Mouse (Mus musculus): ENCODE data around the gene Selenbp2. TPM values are rescaled to one million over a fixed set of nuclear protein-coding genes. Genes with fewer than 3 reads are reported as not detected.
"Not testable (repeated sequence)": the region's sequence is repeated elsewhere in the genome, so short reads cannot be mapped to it uniquely, and the experiment has no call there.

The Selenbp2 gene
- polyA plus RNA-seq, 1 experiment: not detected

GRCm38 (mm10) chr3:94702856-94703255 lies 9.5 kb downstream of the Selenbp2 start:
- H3K27ac ChIP-seq (ENCODE audit: insufficient read depth, low read length): no peak overlapping the region
- H3K27me3 ChIP-seq (ENCODE audit: control insufficient read depth, insufficient read depth, low read length, poor library complexity, severe bottlenecking): no peaks in the 10 kb centered on the region
- no peak overlapping the region for H3K9ac ChIP-seq (ENCODE audit: low read depth, poor library complexity, severe bottlenecking)
- no peaks in the 10 kb centered on the region for H3K4me1 ChIP-seq (ENCODE audit: control insufficient read depth, insufficient read depth, low read length)
- H3K36me3 ChIP-seq (ENCODE audit: control insufficient read depth, insufficient read depth, low read length, poor library complexity, severe bottlenecking): no peaks in the 10 kb centered on the region
- TF ChIP-seq CTCF (IDR thresholded peaks at IDR 0.05; ENCODE audit: low read depth, low read length) (no peak), POLR2A (IDR thresholded peaks at IDR 0.05; ENCODE audit: insufficient read depth, low read length) (no peak), EP300 (IDR thresholded peaks at IDR 0.05; ENCODE audit: insufficient read depth, low read depth, low read length) (no peak)
- H3K4me3 ChIP-seq (ENCODE audit: low read depth, low read length): no peak overlapping the region
- no peaks in the 10 kb centered on the region for H3K9me3 ChIP-seq (replicated peaks; ENCODE audit: control insufficient read depth, insufficient read depth, low read length, poor library complexity, severe bottlenecking)

DNA sequence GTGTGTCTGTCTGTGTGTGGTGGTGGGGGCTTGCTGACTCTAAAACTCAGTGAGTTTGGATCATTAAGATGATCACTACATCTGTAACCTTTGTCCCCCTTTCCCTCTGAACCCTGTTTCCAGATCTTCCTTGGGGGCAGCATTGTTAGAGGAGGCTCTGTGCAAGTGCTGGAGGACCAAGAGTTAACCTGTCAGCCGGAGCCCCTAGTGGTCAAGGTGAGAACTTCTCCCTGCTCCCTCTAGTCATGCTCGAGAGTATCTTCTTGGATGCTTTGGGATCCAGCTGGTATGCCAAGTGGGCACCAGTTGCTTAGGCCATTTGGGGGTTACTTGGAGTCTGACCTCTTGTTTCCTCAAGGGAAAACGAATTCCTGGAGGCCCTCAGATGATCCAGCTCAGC lies 10.0 kb downstream of the Selenbp2 start:
- not testable (repeated sequence) for H3K4me3 ChIP-seq (ENCODE audit: low read depth, low read length); H3K36me3 ChIP-seq (ENCODE audit: control insufficient read depth, insufficient read depth, low read length, poor library complexity, severe bottlenecking); H3K9ac ChIP-seq (ENCODE audit: low read depth, poor library complexity, severe bottlenecking); H3K27me3 ChIP-seq (ENCODE audit: control insufficient read depth, insufficient read depth, low read length, poor library complexity, severe bottlenecking); H3K4me1 ChIP-seq (ENCODE audit: control insufficient read depth, insufficient read depth, low read length); H3K9me3 ChIP-seq (replicated peaks; ENCODE audit: control insufficient read depth, insufficient read depth, low read length, poor library complexity, severe bottlenecking); H3K27ac ChIP-seq (ENCODE audit: insufficient read depth, low read length)
- peak; percentile 24 for TF ChIP-seq CTCF (IDR thresholded peaks at IDR 0.05; ENCODE audit: low read depth, low read length)

DNA sequence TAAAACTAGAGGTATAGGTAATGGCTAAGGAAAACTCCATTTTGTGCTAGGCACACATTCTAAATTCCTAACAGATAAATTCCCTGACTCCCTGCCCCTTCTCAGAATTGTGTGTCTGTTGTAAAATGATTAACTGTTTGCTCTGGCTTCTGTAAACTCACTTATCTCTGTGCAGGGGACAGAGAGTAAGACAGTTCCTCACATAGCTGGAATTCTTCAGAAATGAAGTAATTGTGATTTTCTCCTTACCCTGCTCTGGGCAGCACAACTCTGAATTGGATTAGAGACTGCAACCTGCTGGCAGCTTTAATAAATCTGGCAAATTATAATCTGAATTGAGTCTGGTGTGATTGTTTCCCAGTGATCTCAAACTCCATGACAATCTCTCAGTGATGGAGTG lies 17.2 kb downstream of the Selenbp2 start:
- H3K4me3 ChIP-seq (ENCODE audit: low read depth, low read length); H3K36me3 ChIP-seq (ENCODE audit: control insufficient read depth, insufficient read depth, low read length, poor library complexity, severe bottlenecking); H3K27me3 ChIP-seq (ENCODE audit: control insufficient read depth, insufficient read depth, low read length, poor library complexity, severe bottlenecking); H3K4me1 ChIP-seq (ENCODE audit: control insufficient read depth, insufficient read depth, low read length); H3K9me3 ChIP-seq (replicated peaks; ENCODE audit: control insufficient read depth, insufficient read depth, low read length, poor library complexity, severe bottlenecking); H3K9ac ChIP-seq (ENCODE audit: low read depth, poor library complexity, severe bottlenecking); H3K27ac ChIP-seq (ENCODE audit: insufficient read depth, low read length): not testable (repeated sequence)

- not testable (repeated sequence) for H3K36me3 ChIP-seq (ENCODE audit: control insufficient read depth, insufficient read depth, low read length, poor library complexity, severe bottlenecking); H3K4me3 ChIP-seq (ENCODE audit: low read depth, low read length); H3K9me3 ChIP-seq (replicated peaks; ENCODE audit: control insufficient read depth, insufficient read depth, low read length, poor library complexity, severe bottlenecking); H3K27ac ChIP-seq (ENCODE audit: insufficient read depth, low read length); H3K27me3 ChIP-seq (ENCODE audit: control insufficient read depth, insufficient read depth, low read length, poor library complexity, severe bottlenecking); H3K4me1 ChIP-seq (ENCODE audit: control insufficient read depth, insufficient read depth, low read length); H3K9ac ChIP-seq (ENCODE audit: low read depth, poor library complexity, severe bottlenecking)
These were observed 20.1 kb downstream of the Selenbp2 start for GRCm38 (mm10) chr3:94713424-94713823.

- not testable (repeated sequence) for H3K4me3 ChIP-seq (ENCODE audit: low read depth, low read length); H3K27ac ChIP-seq (ENCODE audit: insufficient read depth, low read length); H3K36me3 ChIP-seq (ENCODE audit: control insufficient read depth, insufficient read depth, low read length, poor library complexity, severe bottlenecking); H3K9ac ChIP-seq (ENCODE audit: low read depth, poor library complexity, severe bottlenecking); H3K27me3 ChIP-seq (ENCODE audit: control insufficient read depth, insufficient read depth, low read length, poor library complexity, severe bottlenecking); H3K9me3 ChIP-seq (replicated peaks; ENCODE audit: control insufficient read depth, insufficient read depth, low read length, poor library complexity, severe bottlenecking); H3K4me1 ChIP-seq (ENCODE audit: control insufficient read depth, insufficient read depth, low read length)
These were observed 24.9 kb downstream of the Selenbp2 start for GRCm38 (mm10) chr3:94718253-94718652.

DNA sequence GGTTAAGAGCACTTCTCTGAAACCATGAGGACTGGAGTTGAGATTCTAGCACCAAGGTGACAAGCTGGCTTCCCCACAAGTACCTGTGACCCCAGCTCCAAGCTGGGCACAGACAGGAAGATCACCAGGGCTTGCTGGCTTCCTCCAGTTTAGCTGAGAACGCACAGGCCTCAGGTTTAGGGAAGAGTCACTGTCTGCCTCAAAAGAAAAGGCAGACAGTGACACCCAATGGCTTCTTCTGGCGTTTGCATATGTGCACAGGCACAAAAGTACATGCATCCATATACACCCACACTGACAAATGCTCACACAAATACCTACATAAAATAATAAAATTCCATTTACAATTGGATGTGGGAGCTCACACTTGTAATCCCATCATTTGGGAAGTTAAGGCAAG lies 30.3 kb downstream of the Selenbp2 start:
- not testable (repeated sequence) for H3K9me3 ChIP-seq (replicated peaks; ENCODE audit: control insufficient read depth, insufficient read depth, low read length, poor library complexity, severe bottlenecking); H3K36me3 ChIP-seq (ENCODE audit: control insufficient read depth, insufficient read depth, low read length, poor library complexity, severe bottlenecking); H3K9ac ChIP-seq (ENCODE audit: low read depth, poor library complexity, severe bottlenecking); H3K4me1 ChIP-seq (ENCODE audit: control insufficient read depth, insufficient read depth, low read length); H3K27ac ChIP-seq (ENCODE audit: insufficient read depth, low read length); H3K27me3 ChIP-seq (ENCODE audit: control insufficient read depth, insufficient read depth, low read length, poor library complexity, severe bottlenecking); H3K4me3 ChIP-seq (ENCODE audit: low read depth, low read length)

GRCm38 (mm10) chr3:94745691-94746090 lies 52.3 kb downstream of the Selenbp2 start:
- Histone ChIP-seq H3K27me3 (ENCODE audit: control insufficient read depth, insufficient read depth, low read length, poor library complexity, severe bottlenecking) (no peaks in the 10 kb centered on the region), H3K9ac (ENCODE audit: low read depth, poor library complexity, severe bottlenecking) (no peak overlapping the region), H3K36me3 (ENCODE audit: control insufficient read depth, insufficient read depth, low read length, poor library complexity, severe bottlenecking) (no peaks in the 10 kb centered on the region), H3K27ac (ENCODE audit: insufficient read depth, low read length) (no peak overlapping the region), H3K9me3 (replicated peaks; ENCODE audit: control insufficient read depth, insufficient read depth, low read length, poor library complexity, severe bottlenecking) (peaks cover 35% of the 10 kb centered on the region), H3K4me1 (ENCODE audit: control insufficient read depth, insufficient read depth, low read length) (no peaks in the 10 kb centered on the region), H3K4me3 (ENCODE audit: low read depth, low read length) (no peak overlapping the region)
- TF ChIP-seq CTCF (IDR thresholded peaks at IDR 0.05; ENCODE audit: low read depth, low read length) (no peak), POLR2A (IDR thresholded peaks at IDR 0.05; ENCODE audit: insufficient read depth, low read length) (no peak), EP300 (IDR thresholded peaks at IDR 0.05; ENCODE audit: insufficient read depth, low read depth, low read length) (no peak)

Other genes with a start within 250 kb of the Selenbp2 start
- 0.56 and 0.91 TPM in 2 replicates for gene Oaz3, start 249.6 kb upstream of the Selenbp2 start, polyA plus RNA-seq (2011; ENCODE audit: insufficient read depth, insufficient read length, low read depth, missing spikeins)
- gene Celf3, start 215.3 kb upstream of the Selenbp2 start, polyA plus RNA-seq (2011; ENCODE audit: insufficient read depth, insufficient read length, low read depth, missing spikeins): not detected in 2 replicates
- gene Riiad1, start 213.2 kb upstream of the Selenbp2 start, polyA plus RNA-seq (2011; ENCODE audit: insufficient read depth, insufficient read length, low read depth, missing spikeins): 2.5 TPM in 1 of 2 replicates, not detected in the other
- 53.1 and 60.2 TPM in 2 replicates for gene Snx27, start 110.8 kb upstream of the Selenbp2 start, polyA plus RNA-seq (2011; ENCODE audit: insufficient read depth, insufficient read length, low read depth, missing spikeins)
- not detected in 2 replicates for gene Gm10972, start 50.4 kb upstream of the Selenbp2 start, polyA plus RNA-seq (2011; ENCODE audit: insufficient read depth, insufficient read length, low read depth, missing spikeins)
- gene Tuft1, start 34.7 kb upstream of the Selenbp2 start, polyA plus RNA-seq (2011; ENCODE audit: insufficient read depth, insufficient read length, low read depth, missing spikeins): 18.4 and 21.5 TPM in 2 replicates
- gene Cgn, start 92.9 kb downstream of the Selenbp2 start, polyA plus RNA-seq (2011; ENCODE audit: insufficient read depth, insufficient read length, low read depth, missing spikeins): 65.5 and 69.2 TPM in 2 replicates
- gene Pogz, start 144.0 kb downstream of the Selenbp2 start, polyA plus RNA-seq (2011; ENCODE audit: insufficient read depth, insufficient read length, low read depth, missing spikeins): 89.2 and 92.6 TPM in 2 replicates
- gene Psmb4, start 193.4 kb downstream of the Selenbp2 start, polyA plus RNA-seq (2011; ENCODE audit: insufficient read depth, insufficient read length, low read depth, missing spikeins): 331 and 345 TPM in 2 replicates
- gene Selenbp1, start 239.5 kb downstream of the Selenbp2 start, polyA plus RNA-seq (2011; ENCODE audit: insufficient read depth, insufficient read length, low read depth, missing spikeins): 0.68 and 1.3 TPM in 2 replicates

All from ES-Bruce4 (cell line).